Mouse (Mus musculus) brain, embryonic 14.5 days (tissue): Measurements from ENCODE around the gene Uhrf2.

Experiments
- CTCF ChIP-seq: fragments of 200-500 bp; IDR thresholded peaks from 2 replicates; pipeline ENCODE4 v1.5.1; 2012; ENCODE audit warnings: inconsistent platforms, mild to moderate bottlenecking, moderate library complexity, borderline replicate concordance; ENCODE audit not compliant: insufficient read depth, insufficient read length; ENCODE audit errors: extremely low read depth
- POLR2A ChIP-seq: fragments of 200-500 bp; IDR thresholded peaks from 2 replicates; pipeline ENCODE4 v1.6.1; 2012; ENCODE audit warnings: mild to moderate bottlenecking, inconsistent platforms, borderline replicate concordance; ENCODE audit not compliant: poor library complexity, insufficient read depth, insufficient read length, severe bottlenecking; ENCODE audit errors: extremely low read depth

DNA sequence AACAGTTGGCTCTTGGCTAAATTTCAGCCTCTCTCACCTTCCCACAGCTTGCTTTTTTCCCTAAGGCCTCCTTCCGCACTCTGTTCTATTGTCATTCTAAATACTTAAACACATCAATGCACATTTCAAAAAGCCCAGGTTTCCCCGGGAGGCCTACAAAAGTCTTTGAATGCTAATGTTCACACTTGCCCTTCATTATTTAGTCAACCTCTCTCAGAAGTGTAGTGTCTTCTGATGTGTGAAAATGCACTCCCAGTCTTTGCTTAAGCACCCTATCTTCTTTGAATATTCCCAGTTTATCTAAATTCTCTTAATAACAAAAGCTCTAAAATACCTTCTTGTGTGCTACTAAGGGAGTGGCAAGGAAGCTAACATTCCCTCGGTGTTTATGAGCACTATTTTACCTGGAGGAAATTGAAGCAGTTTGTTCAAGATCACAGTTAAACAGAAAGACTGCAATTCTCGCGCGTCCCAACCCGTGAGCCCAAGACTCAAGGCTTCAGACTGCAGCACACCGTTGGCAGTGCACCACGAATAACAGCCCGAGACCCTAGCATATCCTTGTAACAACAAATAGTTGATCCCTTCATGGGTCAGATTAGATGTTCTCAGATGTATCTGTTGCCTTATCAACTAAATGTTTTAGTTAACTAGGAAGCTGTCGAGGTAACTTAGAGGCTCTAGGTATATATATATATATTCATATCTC, 1.2 kb upstream of the Uhrf2 start:
- TF ChIP-seq CTCF (no peak), POLR2A (no peak)
